Mouse (Mus musculus): Measurements from ENCODE around the gene Prmt3. TPM values are rescaled to one million over a fixed set of nuclear protein-coding genes. Genes with fewer than 3 reads are reported as not detected.

The Prmt3 gene
- 40.8 and 49.6 TPM in 2 replicates for polyA plus RNA-seq (2015; fragmentation: Nextera tagmentation; extraction: Ambion mirVana)

- Histone ChIP-seq H3K27me3 (ENCODE audit: control insufficient read depth, insufficient read depth, low read length) (no peaks in the 10 kb centered on the region), H3K9ac (ENCODE audit: low read length) (peak within 1 kb of the TSS; percentile 85), H3K36me3 (ENCODE audit: control insufficient read depth, insufficient read depth) (peaks cover 12% of the 10 kb centered on the region), H3K9me3 (replicated peaks; ENCODE audit: control insufficient read depth, low read length) (no peaks in the 10 kb centered on the region), H3K4me1 (ENCODE audit: control insufficient read depth, insufficient read depth, low read length) (peaks cover 11% of the 10 kb centered on the region), H3K4me3 (ENCODE audit: low read length) (peak within 1 kb of the TSS; percentile 82), H3K4me2 (ENCODE audit: low read depth, low read length) (peak within 1 kb of the TSS; percentile 94), H3K27ac (ENCODE audit: low read length) (peak within 1 kb of the TSS; percentile 63; the same call in 1 of the 2 replicates)
- peak; percentile 96 for ATAC-seq (replicated peaks; ENCODE audit: extremely low read depth, insufficient read depth, low FRiP score)
- WGBS, result under 1% methylated on average over 92 of the region's 92 CpGs
Measured at GRCm38 (mm10) chr7:49778114-49778901, at the start of gene Prmt3. Prmt3 (plus strand) TSS chr7:49778346.

DNA sequence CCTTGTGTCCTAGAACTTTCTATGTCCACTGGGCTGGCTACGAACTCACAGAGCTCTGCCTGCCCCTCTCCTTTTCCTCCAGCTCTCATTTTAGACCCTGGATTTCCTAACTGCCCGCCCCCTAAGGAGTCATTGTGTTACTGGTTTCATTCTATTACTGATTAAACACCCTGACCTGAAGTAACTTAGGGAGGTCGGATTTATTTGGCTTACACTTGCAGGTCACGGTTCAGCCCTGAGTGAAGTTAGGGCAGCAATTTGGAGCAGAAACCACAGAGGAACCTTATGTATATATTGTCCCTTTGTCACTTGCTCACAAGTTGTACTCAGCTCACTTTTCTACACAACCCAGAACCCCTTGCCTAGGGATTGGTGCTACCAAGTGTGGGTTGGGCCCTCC is 43.8 kb upstream of the Prmt3 start:
- no peak for ATAC-seq (replicated peaks; ENCODE audit: extremely low read depth, insufficient read depth, low FRiP score)
- 68% methylated on average over 4 of the region's 4 CpGs for WGBS

DNA sequence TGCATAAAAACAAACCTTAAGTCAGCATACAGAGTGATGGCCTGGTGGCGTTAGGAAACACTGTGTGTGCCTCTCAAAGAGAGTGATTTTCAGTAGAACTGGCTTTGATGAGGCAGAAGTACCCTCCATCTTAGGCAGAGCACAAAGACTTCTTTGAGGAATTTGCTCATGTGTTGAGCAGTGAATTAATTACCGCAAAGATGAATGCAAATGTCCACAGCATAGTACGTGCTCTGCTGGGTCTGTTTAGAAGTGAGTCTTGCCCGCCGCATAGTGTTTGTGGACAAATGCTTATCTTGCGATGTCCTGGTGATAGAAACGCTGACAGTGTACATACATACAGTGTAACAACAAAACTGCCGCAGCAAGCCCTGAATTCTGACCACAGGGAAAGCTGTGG is 38.7 kb upstream of the Prmt3 start:
- ATAC-seq (replicated peaks; ENCODE audit: extremely low read depth, insufficient read depth, low FRiP score), result no peak
- Histone ChIP-seq H3K9me3 (replicated peaks; ENCODE audit: control insufficient read depth, low read length) (no peaks in the 10 kb centered on the region), H3K4me3 (ENCODE audit: low read length) (no peak overlapping the region), H3K27me3 (ENCODE audit: control insufficient read depth, insufficient read depth, low read length) (no peaks in the 10 kb centered on the region), H3K4me1 (ENCODE audit: control insufficient read depth, insufficient read depth, low read length) (0 out of 2 replicates have a peak, but pooled peaks cover 5% of the 10 kb centered on the region), H3K9ac (ENCODE audit: low read length) (no peak overlapping the region), H3K27ac (ENCODE audit: low read length) (no peak overlapping the region), H3K36me3 (ENCODE audit: control insufficient read depth, insufficient read depth) (no peaks in the 10 kb centered on the region), H3K4me2 (ENCODE audit: low read depth, low read length) (no peak overlapping the region)
- 57% methylated on average over 8 of the region's 8 CpGs for WGBS

More for the DNA sequence above, 43.8 kb upstream of the Prmt3 start:
- H3K4me3 ChIP-seq (ENCODE audit: low read length), result no peak overlapping the region
- H3K9me3 ChIP-seq (replicated peaks; ENCODE audit: control insufficient read depth, low read length), result no peaks in the 10 kb centered on the region
- H3K9ac ChIP-seq (ENCODE audit: low read length), result no peak overlapping the region
- H3K27ac ChIP-seq (ENCODE audit: low read length), result no peak overlapping the region
- no peaks in the 10 kb centered on the region for H3K4me1 ChIP-seq (ENCODE audit: control insufficient read depth, insufficient read depth, low read length)
- H3K27me3 ChIP-seq (ENCODE audit: control insufficient read depth, insufficient read depth, low read length), result no peaks in the 10 kb centered on the region
- no peak overlapping the region for H3K4me2 ChIP-seq (ENCODE audit: low read depth, low read length)
- no peaks in the 10 kb centered on the region for H3K36me3 ChIP-seq (ENCODE audit: control insufficient read depth, insufficient read depth)

DNA sequence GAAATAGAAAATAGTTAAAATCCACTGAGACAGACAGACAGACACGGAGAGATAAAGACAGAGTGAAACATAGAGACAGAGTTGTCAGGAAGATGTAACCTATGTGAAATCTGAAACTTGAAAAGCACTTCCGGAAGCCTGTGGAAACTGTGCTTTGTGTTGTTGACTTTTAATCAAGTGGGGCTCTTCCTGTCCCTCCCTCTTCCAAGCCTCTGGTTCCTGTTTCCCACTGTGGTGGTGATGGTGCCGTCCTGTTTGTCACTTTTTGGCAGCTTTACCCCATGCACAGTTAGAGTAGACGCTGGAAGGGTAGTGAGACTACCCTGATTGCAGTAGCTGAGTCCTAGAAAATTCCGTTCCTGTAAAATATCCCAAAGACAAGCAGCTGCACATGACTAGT is 36.7 kb upstream of the Prmt3 start:
- no peak for ATAC-seq (replicated peaks; ENCODE audit: extremely low read depth, insufficient read depth, low FRiP score)
- H3K27ac ChIP-seq (ENCODE audit: low read length), result no peak overlapping the region
- 32% methylated on average over 5 of the region's 5 CpGs for WGBS

DNA sequence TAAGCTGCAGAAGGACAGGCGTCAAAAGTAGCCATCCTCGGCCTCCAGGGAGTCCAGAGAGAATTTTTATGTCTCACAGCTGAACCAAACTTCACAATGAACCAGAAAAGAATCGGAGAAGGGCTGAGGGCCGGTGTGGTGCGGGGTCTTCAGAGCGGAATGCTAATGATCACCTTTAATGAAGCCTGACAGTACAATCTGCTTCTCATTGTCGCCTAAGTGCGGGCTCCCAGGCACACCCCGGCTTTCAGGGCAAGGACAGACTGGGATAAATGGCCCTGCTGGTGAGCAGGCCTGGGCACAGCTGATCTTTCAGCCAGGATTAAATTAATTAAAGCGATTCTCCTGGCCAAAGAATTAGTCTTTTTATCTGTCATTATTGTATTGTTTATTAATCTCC is 36.2 kb upstream of the Prmt3 start:
- H3K4me2 ChIP-seq (ENCODE audit: low read depth, low read length), result no peak overlapping the region
- WGBS, result 45% methylated on average over 10 of the region's 10 CpGs
- H3K9ac ChIP-seq (ENCODE audit: low read length), result no peak overlapping the region
- no peaks in the 10 kb centered on the region for H3K9me3 ChIP-seq (replicated peaks; ENCODE audit: control insufficient read depth, low read length)
- no peaks in the 10 kb centered on the region for H3K36me3 ChIP-seq (ENCODE audit: control insufficient read depth, insufficient read depth)
- H3K4me3 ChIP-seq (ENCODE audit: low read length), result no peak overlapping the region
- H3K27ac ChIP-seq (ENCODE audit: low read length), result no peak overlapping the region
- ATAC-seq (replicated peaks; ENCODE audit: extremely low read depth, insufficient read depth, low FRiP score), result no peak
- H3K27me3 ChIP-seq (ENCODE audit: control insufficient read depth, insufficient read depth, low read length), result no peaks in the 10 kb centered on the region
- H3K4me1 ChIP-seq (ENCODE audit: control insufficient read depth, insufficient read depth, low read length), result 0 out of 2 replicates have a peak, but pooled peaks cover 5% of the 10 kb centered on the region

More for the DNA sequence above, 36.7 kb upstream of the Prmt3 start:
- no peaks in the 10 kb centered on the region for H3K36me3 ChIP-seq (ENCODE audit: control insufficient read depth, insufficient read depth)
- no peak overlapping the region for H3K4me3 ChIP-seq (ENCODE audit: low read length)
- H3K27me3 ChIP-seq (ENCODE audit: control insufficient read depth, insufficient read depth, low read length), result no peaks in the 10 kb centered on the region
- 0 out of 2 replicates have a peak, but pooled peaks cover 5% of the 10 kb centered on the region for H3K4me1 ChIP-seq (ENCODE audit: control insufficient read depth, insufficient read depth, low read length)
- H3K9ac ChIP-seq (ENCODE audit: low read length), result no peak overlapping the region
- H3K4me2 ChIP-seq (ENCODE audit: low read depth, low read length), result no peak overlapping the region
- H3K9me3 ChIP-seq (replicated peaks; ENCODE audit: control insufficient read depth, low read length), result no peaks in the 10 kb centered on the region

DNA sequence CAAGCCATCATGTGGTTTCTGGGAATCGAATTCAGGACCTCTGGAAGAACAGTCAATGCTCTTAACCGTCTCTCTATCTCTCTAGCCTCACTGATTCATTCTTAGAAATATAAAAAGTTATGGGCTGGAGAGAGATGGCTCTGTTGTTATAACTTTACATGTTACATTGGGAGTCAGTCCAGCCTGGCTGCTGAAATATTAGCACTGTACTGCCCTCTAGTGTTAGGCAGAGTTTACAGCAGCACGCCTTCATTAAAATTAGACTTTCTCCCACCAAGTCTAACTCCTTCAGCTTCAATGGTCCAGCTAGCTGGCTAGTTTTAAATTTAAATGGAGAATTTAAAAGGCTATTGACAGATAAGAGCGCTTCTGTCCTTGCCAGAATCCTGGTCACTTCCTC is 27.0 kb upstream of the Prmt3 start:
- no peak for ATAC-seq (replicated peaks; ENCODE audit: extremely low read depth, insufficient read depth, low FRiP score)
- 7% methylated on average over 4 of the region's 4 CpGs for WGBS
- peaks cover 17% of the 10 kb centered on the region for H3K27me3 ChIP-seq (ENCODE audit: control insufficient read depth, insufficient read depth, low read length)

DNA sequence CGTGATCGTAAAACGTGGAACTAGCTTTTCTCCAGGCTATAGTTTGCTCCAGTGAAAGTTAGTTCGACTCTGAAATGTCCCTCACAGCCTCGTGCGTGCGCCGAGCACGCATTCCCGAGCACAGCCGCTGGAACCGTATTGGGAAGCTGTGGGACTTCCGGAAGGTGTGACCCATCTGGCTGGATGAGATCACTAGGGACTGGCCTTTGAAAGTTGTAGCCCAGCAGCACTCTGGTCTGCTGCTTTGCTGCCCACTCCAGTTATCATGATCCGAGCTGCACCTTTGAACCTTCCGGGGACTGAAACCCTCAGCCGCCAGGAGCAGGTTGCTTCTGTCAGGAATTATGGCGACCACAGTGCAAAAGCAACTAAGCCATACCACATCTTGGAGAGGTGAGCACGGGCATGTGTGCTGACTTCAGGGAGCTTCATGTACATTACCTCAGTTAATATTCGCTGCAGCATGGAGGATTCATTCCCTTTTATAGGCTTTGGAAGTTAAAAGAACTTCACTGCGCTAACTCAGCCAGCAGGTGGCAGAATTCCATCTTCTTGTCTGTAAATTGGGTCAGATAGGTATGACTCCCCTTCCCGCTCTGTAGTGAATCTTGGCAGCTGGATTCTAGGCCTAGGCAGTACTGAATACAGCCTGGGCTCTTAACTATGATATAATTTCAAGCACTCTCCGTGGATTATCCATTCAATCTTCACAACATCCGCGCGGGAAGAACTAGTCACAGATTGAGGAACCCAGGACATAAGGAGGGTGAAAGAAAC is 25.2 kb upstream of the Prmt3 start:
- no peak for ATAC-seq (replicated peaks; ENCODE audit: extremely low read depth, insufficient read depth, low FRiP score)
- no peaks in the 10 kb centered on the region for H3K36me3 ChIP-seq (ENCODE audit: control insufficient read depth, insufficient read depth)
- no peak overlapping the region for H3K9ac ChIP-seq (ENCODE audit: low read length)
- H3K4me1 ChIP-seq (ENCODE audit: control insufficient read depth, insufficient read depth, low read length), result peaks cover 3% of the 10 kb centered on the region
- H3K4me3 ChIP-seq (ENCODE audit: low read length), result peak overlapping the region; percentile 11; the same call in 1 of the 2 replicates
- peaks cover 22% of the 10 kb centered on the region for H3K27me3 ChIP-seq (ENCODE audit: control insufficient read depth, insufficient read depth, low read length)
- WGBS, result 21% methylated on average over 25 of the region's 25 CpGs
- peak overlapping the region; percentile 51 for H3K4me2 ChIP-seq (ENCODE audit: low read depth, low read length)
- H3K27ac ChIP-seq (ENCODE audit: low read length), result no peak overlapping the region
- no peaks in the 10 kb centered on the region for H3K9me3 ChIP-seq (replicated peaks; ENCODE audit: control insufficient read depth, low read length)

More for the DNA sequence above, 27.0 kb upstream of the Prmt3 start:
- H3K27ac ChIP-seq (ENCODE audit: low read length), result no peak overlapping the region
- no peaks in the 10 kb centered on the region for H3K36me3 ChIP-seq (ENCODE audit: control insufficient read depth, insufficient read depth)
- H3K9me3 ChIP-seq (replicated peaks; ENCODE audit: control insufficient read depth, low read length), result no peaks in the 10 kb centered on the region
- no peak overlapping the region for H3K9ac ChIP-seq (ENCODE audit: low read length)
- H3K4me1 ChIP-seq (ENCODE audit: control insufficient read depth, insufficient read depth, low read length), result peaks cover 3% of the 10 kb centered on the region
- H3K4me3 ChIP-seq (ENCODE audit: low read length), result no peak overlapping the region
- H3K4me2 ChIP-seq (ENCODE audit: low read depth, low read length), result no peak overlapping the region

- Histone ChIP-seq H3K4me3 (ENCODE audit: low read length) (no peak overlapping the region), H3K9me3 (replicated peaks; ENCODE audit: control insufficient read depth, low read length) (no peaks in the 10 kb centered on the region), H3K27me3 (ENCODE audit: control insufficient read depth, insufficient read depth, low read length) (peaks cover 20% of the 10 kb centered on the region), H3K9ac (ENCODE audit: low read length) (no peak overlapping the region), H3K27ac (ENCODE audit: low read length) (no peak overlapping the region), H3K4me1 (ENCODE audit: control insufficient read depth, insufficient read depth, low read length) (peaks cover 3% of the 10 kb centered on the region), H3K36me3 (ENCODE audit: control insufficient read depth, insufficient read depth) (no peaks in the 10 kb centered on the region), H3K4me2 (ENCODE audit: low read depth, low read length) (no peak overlapping the region)
- ATAC-seq (replicated peaks; ENCODE audit: extremely low read depth, insufficient read depth, low FRiP score), result no peak
- 6% methylated on average over 9 of the region's 9 CpGs for WGBS
Measured at GRCm38 (mm10) chr7:49754767-49755166, 23.4 kb upstream of the Prmt3 start.

Data from heart, embryonic 16.5 days (tissue).